Mouse (Mus musculus) cerebellum, adult (tissue): Measurements from ENCODE around the gene Gm4353.

Experiments
- ATAC-seq: cut with Nextera tagmentation; 2 replicates; pipeline ENCODE4 v1.9.2; 2017; ENCODE audit warnings: mild to moderate bottlenecking, moderate library complexity, mixed read lengths; ENCODE audit not compliant: insufficient number of reproducible peaks, low FRiP score, low TSS enrichment

Gene Gm4353

DNA sequence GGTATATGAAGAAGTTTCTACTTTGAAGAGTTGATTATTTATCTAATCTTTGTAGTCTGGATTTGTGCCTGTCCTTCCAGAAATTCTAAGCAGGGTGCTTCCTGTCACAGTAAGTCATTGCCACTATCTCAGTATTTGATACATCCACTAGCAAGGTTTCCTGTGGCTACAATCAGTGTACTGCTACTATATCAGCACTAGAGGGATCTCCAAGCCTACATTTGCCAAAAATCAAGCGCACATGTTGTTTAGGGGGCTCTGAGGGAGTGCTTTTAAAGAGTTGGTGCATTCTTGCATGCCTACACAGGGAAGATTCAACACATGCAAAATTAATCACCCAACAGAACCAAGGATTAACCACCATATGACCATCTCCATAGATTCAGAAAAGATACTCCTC, 23.7 kb downstream of the Gm4353 start:
- ATAC-seq, result no peak

DNA sequence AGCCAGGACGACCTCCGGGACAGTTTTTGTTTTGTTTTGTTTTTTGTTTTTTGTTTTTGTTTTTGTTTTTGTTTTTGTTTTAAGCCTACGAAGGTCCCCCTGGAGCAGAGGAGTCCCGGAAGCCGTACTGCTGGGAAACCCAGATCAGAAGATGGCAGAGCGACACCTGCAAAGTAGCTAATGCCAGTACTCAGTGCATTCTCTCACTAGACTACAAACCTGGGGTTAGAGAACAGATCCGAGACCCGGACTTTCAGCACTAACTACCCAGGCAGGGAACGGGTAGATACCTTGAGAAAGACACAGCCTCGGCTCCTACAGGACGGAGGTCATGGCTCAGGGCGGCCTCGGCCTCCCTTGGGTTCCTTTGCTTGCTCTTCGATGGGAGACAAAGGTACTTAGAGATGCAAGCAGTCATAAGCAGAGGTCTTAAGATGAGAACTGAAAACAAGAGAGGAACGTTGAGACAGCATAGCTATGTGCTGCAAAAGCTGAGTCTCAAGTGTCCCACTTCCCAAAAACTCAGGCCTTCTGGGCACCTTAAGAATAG, 43.9 kb downstream of the Gm4353 start:
- ATAC-seq, result no peak

DNA sequence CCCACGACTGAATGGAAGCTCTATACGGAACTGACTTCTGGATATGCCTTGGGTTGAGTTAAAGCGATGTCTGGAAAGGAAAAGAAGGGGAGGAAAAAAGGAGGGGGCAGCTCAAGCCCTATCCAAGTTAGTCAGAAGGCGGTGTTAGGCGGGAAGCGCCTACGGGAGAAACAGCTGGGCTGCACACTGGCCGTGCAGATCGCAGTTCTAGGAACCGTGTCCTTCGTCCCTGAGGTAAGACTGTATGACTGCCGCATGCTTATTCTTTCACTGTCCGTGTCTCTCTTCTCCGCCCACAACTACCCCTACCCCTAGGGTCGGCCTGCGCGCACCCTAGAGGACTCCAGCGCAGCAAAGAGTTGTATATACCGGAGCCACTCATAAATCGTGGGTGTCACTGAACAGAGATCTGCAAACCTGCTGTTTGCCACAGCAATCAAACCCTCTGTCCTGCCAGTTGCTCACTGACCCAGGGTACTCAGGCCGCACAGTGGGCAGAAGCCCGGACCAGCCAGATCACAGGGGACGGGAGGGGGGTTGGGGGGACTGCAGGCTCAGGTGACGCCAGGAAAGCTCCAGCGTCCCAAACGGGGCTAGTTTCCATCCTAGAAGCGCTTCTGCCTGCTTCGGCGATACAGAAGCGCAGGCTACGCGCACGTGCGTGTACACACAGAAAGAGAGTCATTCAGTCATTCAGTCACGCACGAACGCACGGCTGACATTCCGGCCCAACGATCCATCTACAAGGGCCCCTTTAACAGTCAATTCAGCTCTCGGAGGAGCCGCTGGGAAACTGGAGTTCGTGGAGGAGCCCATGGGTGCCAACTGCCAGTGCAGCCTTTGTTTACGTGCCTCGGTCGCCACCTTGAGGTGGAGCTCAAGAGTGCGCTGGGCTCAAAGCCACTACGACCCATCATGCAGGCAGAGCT, 44.6 kb downstream of the Gm4353 start:
- peak; percentile 88 for ATAC-seq

- no peak for ATAC-seq
These were observed 45.3 kb downstream of the Gm4353 start, which contains the start of gene 1110004F10Rik for GRCm38 (mm10) chr7:116039196-116039537. TSS of gene 1110004F10Rik (plus strand) at chr7:116039397.

DNA sequence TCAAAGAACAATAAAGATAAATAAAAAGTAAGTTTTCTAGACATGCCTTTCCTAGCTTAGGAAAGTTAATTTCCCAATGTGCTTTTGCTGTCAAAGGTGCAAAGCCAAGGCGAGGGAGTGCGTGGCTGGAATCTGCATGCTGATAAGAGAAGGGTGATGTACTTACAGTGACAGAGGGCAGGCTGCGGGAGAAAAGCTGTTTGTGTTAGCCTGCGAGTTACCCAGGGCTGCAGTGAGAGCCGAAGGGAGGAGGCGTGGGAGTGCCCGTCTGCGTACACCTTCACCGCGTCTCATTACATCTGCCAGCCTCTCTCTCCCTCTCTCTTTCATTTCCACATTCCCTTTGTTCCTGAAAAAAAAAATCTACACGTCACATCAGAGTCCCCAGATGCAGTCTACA, 45.9 kb downstream of the Gm4353 start, which contains the start of gene Sox6:
Gene Sox6 (minus strand): TSS at position 286 of the 400 bp plus-strand sequence.
- ATAC-seq, result no peak

DNA sequence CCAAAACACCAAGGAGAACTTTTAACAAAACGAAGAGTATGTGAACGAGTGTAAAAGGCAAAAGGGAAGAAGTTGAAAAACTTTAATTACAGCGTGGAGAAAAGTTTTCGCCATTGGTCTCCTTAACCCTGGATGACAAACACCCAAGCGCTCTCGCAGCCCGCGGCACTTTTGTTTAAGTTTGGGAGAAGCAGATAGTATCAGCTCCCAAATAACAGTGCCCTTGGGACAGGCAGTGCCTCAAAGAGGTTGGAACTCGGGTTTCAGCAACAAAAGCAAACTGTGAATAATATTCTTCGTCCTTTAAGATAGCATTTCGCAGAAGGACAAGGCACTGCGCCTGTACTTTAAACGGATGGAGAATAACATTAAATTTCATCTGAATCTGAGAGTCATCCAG, 46.4 kb downstream of the Gm4353 start:
- ATAC-seq, result no peak

- no peak for ATAC-seq
These were observed 47.6 kb downstream of the Gm4353 start for GRCm38 (mm10) chr7:116036591-116037555.

- no peak for ATAC-seq
These were observed 48.9 kb downstream of the Gm4353 start for GRCm38 (mm10) chr7:116035504-116035903.

GRCm38 (mm10) chr7:116034282-116034758, 50.1 kb downstream of the Gm4353 start:
- no peak for ATAC-seq

DNA sequence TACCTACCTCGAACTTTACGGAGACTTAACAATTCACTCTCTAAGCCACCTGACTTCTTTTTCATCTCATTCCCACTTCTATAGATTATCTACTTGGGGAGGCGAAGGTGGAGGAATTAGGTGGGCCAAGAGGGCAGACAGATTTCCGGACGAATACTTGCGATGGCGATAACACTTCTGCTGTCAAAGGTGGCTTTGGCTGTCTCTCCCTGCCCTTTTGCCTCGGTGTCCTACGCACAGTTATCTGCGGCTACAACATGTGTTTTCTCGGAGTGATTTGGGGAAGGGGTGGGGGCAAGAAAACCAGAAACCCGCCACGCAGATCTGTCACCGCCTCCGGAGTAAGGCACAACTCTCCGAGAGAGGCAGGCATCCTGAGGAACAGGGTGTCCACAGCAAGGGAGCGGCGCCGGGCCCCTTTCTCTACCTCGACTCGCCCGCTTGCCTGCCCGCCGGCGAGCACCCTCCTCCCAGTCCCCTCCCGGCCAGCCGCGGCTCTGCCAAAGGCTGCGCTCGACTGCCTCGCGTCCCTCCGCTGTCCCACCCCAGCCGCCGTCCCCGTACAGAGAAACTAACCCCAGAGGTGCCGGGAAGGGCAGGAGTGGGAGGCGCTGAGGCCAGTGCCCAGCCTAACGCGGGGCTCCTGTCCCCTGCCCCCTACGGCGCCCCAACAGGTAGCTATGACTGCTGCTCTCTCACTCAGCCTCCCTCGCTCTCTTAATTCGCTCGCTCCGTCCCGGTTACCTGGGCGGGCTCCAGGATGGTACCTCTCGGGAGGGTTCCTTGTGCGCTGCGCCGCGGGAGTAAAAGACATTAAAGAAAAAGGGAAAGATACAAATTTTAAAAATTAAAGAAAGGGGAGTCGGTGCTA, 50.8 kb downstream of the Gm4353 start:
- peak; percentile 41; the same call in 1 of the 2 replicates for ATAC-seq
